Comparison of ENCODE assay signal across 12 mouse cellular contexts in genomic region chr1:134245004-134245717, GRCm38 (mm10). TPM values are rescaled to one million over a fixed set of nuclear protein-coding genes. Genes with fewer than 3 reads are reported as not detected.
A peak's percentile ranks its signal among the peaks of the same experiment; 100 is the strongest.
DNase-seq lines count a peak whose midpoint lies in the region; ATAC-seq lines count a peak whose summit lies in the region.
"Had no signal": no experiment of that assay in that cellular context is flagged by ENCODE, and none has a peak within 500 bp of the region (broad histone marks: within the 10 kb centered on the region; RNA-seq: fewer than 3 reads in every experiment).

No protein-coding gene starts in this region.

- WGBS in heart, embryonic 10.5 days: 84% methylated on average over 14 of the region's 14 CpGs
- WGBS in heart, embryonic 11.5 days (ENCODE audit: insufficient replicate concordance): 79% methylated on average over 14 of the region's 14 CpGs
- 68% methylated on average over 14 of the region's 14 CpGs for WGBS in neural tube, embryonic 13.5 days
- WGBS in neural tube, embryonic 15.5 days: 77% methylated on average over 14 of the region's 14 CpGs
- 72% methylated on average over 14 of the region's 14 CpGs for WGBS in hindbrain, embryonic 15.5 days
- 73% methylated on average over 14 of the region's 14 CpGs for WGBS in stomach, embryonic 16.5 days

- 0 out of 2 replicates have a peak overlapping the region, but pooled peaks have one; percentile 36 for H3K27ac ChIP-seq in heart, embryonic 10.5 days
- H3K27ac ChIP-seq in heart, embryonic 11.5 days (ENCODE audit: low read depth, low read length): no peak overlapping the region
- no peak overlapping the region for H3K27ac ChIP-seq in neural tube, embryonic 13.5 days (replicated peaks)
- H3K27ac ChIP-seq in neural tube, embryonic 15.5 days (replicated peaks): no peak overlapping the region
- H3K27ac ChIP-seq in hindbrain, embryonic 15.5 days (replicated peaks): no peak overlapping the region
- H3K27ac ChIP-seq in stomach, embryonic 16.5 days (ENCODE audit: low read length): no peak overlapping the region

- H3K4me2 ChIP-seq in heart, embryonic 11.5 days: no peak overlapping the region
- H3K4me2 ChIP-seq in neural tube, embryonic 13.5 days: no peak overlapping the region
- H3K4me2 ChIP-seq in neural tube, embryonic 15.5 days: no peak overlapping the region
- H3K4me2 ChIP-seq in hindbrain, embryonic 15.5 days: no peak overlapping the region
- no peak overlapping the region for H3K4me2 ChIP-seq in stomach, embryonic 16.5 days (ENCODE audit: low read depth, low read length)

- no peaks in the 10 kb centered on the region for H3K36me3 ChIP-seq in heart, embryonic 10.5 days
- no peaks in the 10 kb centered on the region for H3K36me3 ChIP-seq in heart, embryonic 11.5 days (ENCODE audit: control insufficient read depth, insufficient read depth, low read length)
- no peaks in the 10 kb centered on the region for H3K36me3 ChIP-seq in neural tube, embryonic 13.5 days
- H3K36me3 ChIP-seq in neural tube, embryonic 15.5 days: no peaks in the 10 kb centered on the region
- H3K36me3 ChIP-seq in hindbrain, embryonic 15.5 days: no peaks in the 10 kb centered on the region
- no peaks in the 10 kb centered on the region for H3K36me3 ChIP-seq in stomach, embryonic 16.5 days (ENCODE audit: control insufficient read depth, insufficient read depth, low read length)
- H3K36me3 ChIP-seq: heart, embryonic 12.5 days had no signal

- no peak for DNase-seq in heart, embryonic 10.5 days (ENCODE audit: low spot score)
- no peak for DNase-seq in kidney, adult 11 months
- DNase-seq in right cerebral cortex, adult 2 months (ENCODE audit: low spot score in 2 of 2): no peak
- DNase-seq: lung, postnatal 10 days had no signal

- H3K4me1 ChIP-seq in heart, embryonic 10.5 days: peaks cover 36% of the 10 kb centered on the region
- H3K4me1 ChIP-seq in heart, embryonic 11.5 days (ENCODE audit: control insufficient read depth, insufficient read depth, low read length): peaks cover 12% of the 10 kb centered on the region
- peaks cover 8% of the 10 kb centered on the region; the same call in 1 of the 2 replicates for H3K4me1 ChIP-seq in neural tube, embryonic 13.5 days (replicated peaks)
- peaks cover 14% of the 10 kb centered on the region for H3K4me1 ChIP-seq in neural tube, embryonic 15.5 days
- H3K4me1 ChIP-seq in hindbrain, embryonic 15.5 days (replicated peaks): peaks cover 12% of the 10 kb centered on the region
- H3K4me1 ChIP-seq in stomach, embryonic 16.5 days (ENCODE audit: control insufficient read depth, insufficient read depth, low read length): peaks cover 13% of the 10 kb centered on the region

- ATAC-seq in heart, embryonic 11.5 days (replicated peaks; ENCODE audit: insufficient number of reproducible peaks, low FRiP score, low TSS enrichment): no peak
- peak; percentile 10; the same call in 1 of the 2 replicates for ATAC-seq in neural tube, embryonic 13.5 days (ENCODE audit: low read depth)
- ATAC-seq in neural tube, embryonic 15.5 days (ENCODE audit: low FRiP score): no peak
- ATAC-seq in hindbrain, embryonic 15.5 days (ENCODE audit: low FRiP score, low read depth): peak; percentile 40; the same call in 1 of the 2 replicates
- ATAC-seq in stomach, embryonic 16.5 days (ENCODE audit: insufficient read depth, low FRiP score): peak; percentile 64; the same call in 1 of the 2 replicates

- H3K9ac ChIP-seq in heart, embryonic 11.5 days (ENCODE audit: low read depth, low read length): no peak overlapping the region
- H3K9ac ChIP-seq in neural tube, embryonic 13.5 days: no peak overlapping the region
- no peak overlapping the region for H3K9ac ChIP-seq in neural tube, embryonic 15.5 days (replicated peaks)
- no peak overlapping the region for H3K9ac ChIP-seq in hindbrain, embryonic 15.5 days
- H3K9ac ChIP-seq in stomach, embryonic 16.5 days (ENCODE audit: low read length): no peak overlapping the region
- H3K9ac ChIP-seq: heart, embryonic 12.5 days had no signal

- no peak overlapping the region for H3K4me3 ChIP-seq in heart, embryonic 10.5 days
- no peak overlapping the region for H3K4me3 ChIP-seq in heart, embryonic 11.5 days (ENCODE audit: low read depth, low read length)
- no peak overlapping the region for H3K4me3 ChIP-seq in neural tube, embryonic 13.5 days
- no peak overlapping the region for H3K4me3 ChIP-seq in neural tube, embryonic 15.5 days (replicated peaks)
- H3K4me3 ChIP-seq in hindbrain, embryonic 15.5 days: no peak overlapping the region
- H3K4me3 ChIP-seq in stomach, embryonic 16.5 days (replicated peaks; ENCODE audit: low read length): no peak overlapping the region
- H3K4me3 ChIP-seq: heart, embryonic 12.5 days had no signal

- no peaks in the 10 kb centered on the region for H3K9me3 ChIP-seq in heart, embryonic 10.5 days
- no peaks in the 10 kb centered on the region for H3K9me3 ChIP-seq in heart, embryonic 11.5 days (replicated peaks; ENCODE audit: control insufficient read depth, low read length)
- H3K9me3 ChIP-seq in neural tube, embryonic 13.5 days: no peaks in the 10 kb centered on the region
- H3K9me3 ChIP-seq in neural tube, embryonic 15.5 days (replicated peaks): no peaks in the 10 kb centered on the region
- no peaks in the 10 kb centered on the region for H3K9me3 ChIP-seq in hindbrain, embryonic 15.5 days
- no peaks in the 10 kb centered on the region for H3K9me3 ChIP-seq in stomach, embryonic 16.5 days (replicated peaks; ENCODE audit: control insufficient read depth, low read length)
- H3K9me3 ChIP-seq: heart, embryonic 12.5 days had no signal

- peaks cover 33% of the 10 kb centered on the region for H3K27me3 ChIP-seq in heart, embryonic 10.5 days (ENCODE audit: insufficient read depth, poor library complexity, severe bottlenecking)
- peaks cover 3% of the 10 kb centered on the region for H3K27me3 ChIP-seq in heart, embryonic 11.5 days (ENCODE audit: control insufficient read depth, insufficient read depth, low read length)
- peaks cover 13% of the 10 kb centered on the region for H3K27me3 ChIP-seq in neural tube, embryonic 13.5 days
- H3K27me3 ChIP-seq in neural tube, embryonic 15.5 days (replicated peaks): no peaks in the 10 kb centered on the region; the same call in 1 of the 2 replicates
- no peaks in the 10 kb centered on the region for H3K27me3 ChIP-seq in hindbrain, embryonic 15.5 days
- H3K27me3 ChIP-seq in stomach, embryonic 16.5 days (ENCODE audit: control insufficient read depth, insufficient read depth, low read length): peaks cover 5% of the 10 kb centered on the region; the same call in 1 of the 2 replicates

RNA-seq across cellular contexts. Expression of gene Adora1, which starts 9.9 kb away (rescaled TPM):
- polyA plus RNA-seq in heart, embryonic 10.5 days (2016; fragmentation: Nextera tagmentation; extraction: Ambion mirVana): 8.0 and 8.1 TPM in 2 replicates
- polyA plus RNA-seq in heart, embryonic 11.5 days (2014; fragmentation: Nextera tagmentation; extraction: Ambion mirVana): 4.4 and 6.7 TPM in 2 replicates
- 11.1 and 12.8 TPM in 2 replicates for polyA plus RNA-seq in neural tube, embryonic 13.5 days (2015; fragmentation: Nextera tagmentation; extraction: Ambion mirVana)
- polyA plus RNA-seq in neural tube, embryonic 15.5 days (2015; fragmentation: Nextera tagmentation; extraction: Ambion mirVana): 23.8 and 28.8 TPM in 2 replicates
- 22.5 and 26.0 TPM in 2 replicates for polyA plus RNA-seq in hindbrain, embryonic 15.5 days (2015; fragmentation: Nextera tagmentation; extraction: Ambion mirVana)
- 15.3 and 22.3 TPM in 2 replicates for polyA plus RNA-seq in stomach, embryonic 16.5 days (2015; fragmentation: Nextera tagmentation; extraction: Ambion mirVana)

RNA-seq across cellular contexts. Expression of gene Myog, which starts 44.6 kb away (rescaled TPM):
- 0.86 and 2.3 TPM in 2 replicates for polyA plus RNA-seq in heart, embryonic 10.5 days (2016; fragmentation: Nextera tagmentation; extraction: Ambion mirVana)
- 3.7 and 4.2 TPM in 2 replicates for polyA plus RNA-seq in heart, embryonic 11.5 days (2014; fragmentation: Nextera tagmentation; extraction: Ambion mirVana)
- 5.2 and 21.7 TPM in 2 replicates for polyA plus RNA-seq in neural tube, embryonic 13.5 days (2015; fragmentation: Nextera tagmentation; extraction: Ambion mirVana)
- 7.1 and 9.9 TPM in 2 replicates for polyA plus RNA-seq in neural tube, embryonic 15.5 days (2015; fragmentation: Nextera tagmentation; extraction: Ambion mirVana)
- 0.45 TPM in 1 of 2 replicates, not detected in the other for polyA plus RNA-seq in hindbrain, embryonic 15.5 days (2015; fragmentation: Nextera tagmentation; extraction: Ambion mirVana)
- 1.2 and 28.7 TPM in 2 replicates for polyA plus RNA-seq in stomach, embryonic 16.5 days (2015; fragmentation: Nextera tagmentation; extraction: Ambion mirVana)
- polyA plus RNA-seq: small intestine, adult 2 months; urinary bladder, adult 2 months had no signal

RNA-seq across cellular contexts. Expression of gene Mybph, which starts 51.9 kb away (rescaled TPM):
- 0.33 and 0.43 TPM in 2 replicates for polyA plus RNA-seq in heart, embryonic 10.5 days (2016; fragmentation: Nextera tagmentation; extraction: Ambion mirVana)
- polyA plus RNA-seq in heart, embryonic 11.5 days (2014; fragmentation: Nextera tagmentation; extraction: Ambion mirVana): 1.0 and 1.2 TPM in 2 replicates
- polyA plus RNA-seq in neural tube, embryonic 13.5 days (2015; fragmentation: Nextera tagmentation; extraction: Ambion mirVana): 2.9 and 8.5 TPM in 2 replicates
- polyA plus RNA-seq in neural tube, embryonic 15.5 days (2015; fragmentation: Nextera tagmentation; extraction: Ambion mirVana): 2.7 and 4.4 TPM in 2 replicates
- polyA plus RNA-seq in hindbrain, embryonic 15.5 days (2015; fragmentation: Nextera tagmentation; extraction: Ambion mirVana): 0.12 and 0.29 TPM in 2 replicates
- polyA plus RNA-seq in stomach, embryonic 16.5 days (2015; fragmentation: Nextera tagmentation; extraction: Ambion mirVana): 0.35 and 9.0 TPM in 2 replicates
- polyA plus RNA-seq: urinary bladder, adult 2 months had no signal

Comparison
In these comparisons a context has a peak if more than half of its experiments do, and no peak if none do; other contexts are left out.
1. ATAC-seq: peak in neural tube, embryonic 13.5 days (single experiment), hindbrain, embryonic 15.5 days (single experiment) and stomach, embryonic 16.5 days (single experiment); none in heart, embryonic 11.5 days (single experiment) and neural tube, embryonic 15.5 days (single experiment).